Mouse (Mus musculus) brain, embryonic 14.5 days (tissue): ENCODE data around the gene Dync1h1. TPM values are rescaled to one million over a fixed set of nuclear protein-coding genes. Genes with fewer than 3 reads are reported as not detected.

ENCODE experiments used
- DNase-seq: peaks from one replicate; pipeline ENCODE4 v3.0.0-alpha.2; 2011; ENCODE audit warnings: low read depth
- CTCF ChIP-seq: fragments of 200-500 bp; IDR thresholded peaks from 2 replicates; pipeline ENCODE4 v1.5.1; 2012; ENCODE audit warnings: inconsistent platforms, mild to moderate bottlenecking, moderate library complexity, borderline replicate concordance; ENCODE audit not compliant: insufficient read depth, insufficient read length; ENCODE audit errors: extremely low read depth
- POLR2A ChIP-seq: fragments of 200-500 bp; IDR thresholded peaks from 2 replicates; pipeline ENCODE4 v1.6.1; 2012; ENCODE audit warnings: mild to moderate bottlenecking, inconsistent platforms, borderline replicate concordance; ENCODE audit not compliant: poor library complexity, insufficient read depth, insufficient read length, severe bottlenecking; ENCODE audit errors: extremely low read depth
- polyA plus RNA-seq: library from polyadenylated mRNA; depleted of rRNA; stranded (reverse); fragments of >200 nt; gene quantifications from 2 replicates; pipeline ENCODE4 v1.2.3, GENCODE M21; 2012; rRNA removed

Dync1h1 gene
- polyA plus RNA-seq, 1 experiment = 496 TPM

GRCm38 (mm10) chr12:110714215-110714614, 113.0 kb downstream of the Dync1h1 start:
- no peak for DNase-seq
- TF ChIP-seq CTCF (no peak), POLR2A (no peak)

- TF ChIP-seq POLR2A = no peak
- no peak for TF ChIP-seq CTCF
These were observed 114.8 kb downstream of the Dync1h1 start for GRCm38 (mm10) chr12:110716004-110716403.

More at GRCm38 (mm10) chr12:110716004-110716403, 114.8 kb downstream of the Dync1h1 start:
- no peak for DNase-seq

Other genes starting within 250 kb of the Dync1h1 start
- gene Ppp2r5c, start 154.3 kb upstream of the Dync1h1 start, polyA plus RNA-seq = 71.5 and 101 TPM in 2 replicates
- not detected in 2 replicates for gene 1700001K19Rik, start 81.2 kb downstream of the Dync1h1 start, polyA plus RNA-seq
- gene Hsp90aa1, start 101.3 kb downstream of the Dync1h1 start, polyA plus RNA-seq = 436 and 488 TPM in 2 replicates
- 28.6 and 31.2 TPM in 2 replicates for gene Wdr20, start 136.5 kb downstream of the Dync1h1 start, polyA plus RNA-seq
- 11.1 and 12.1 TPM in 2 replicates for gene Mok, start 239.5 kb downstream of the Dync1h1 start, polyA plus RNA-seq
- 3.7 and 4.1 TPM in 2 replicates for gene Zfp839, start 248.8 kb downstream of the Dync1h1 start, polyA plus RNA-seq